Mouse (Mus musculus) layer of hippocampus, adult 9-11 months (tissue): ENCODE measurements around the gene Polr2l.
A peak's percentile ranks its signal among the peaks of the same experiment; 100 is the strongest.

Experiments
- DNase-seq: peaks from one replicate; pipeline ENCODE4 v3.0.0; 2022

Polr2l gene

GRCm38 (mm10) chr7:141484186-141485120 is 9.5 kb upstream of the Polr2l start:
- DNase-seq, result no peak

- no peak for DNase-seq
Measured at GRCm38 (mm10) chr7:141483114-141483653, 8.3 kb upstream of the Polr2l start.

- DNase-seq, result no peak
Measured at GRCm38 (mm10) chr7:141482531-141483024, 7.6 kb upstream of the Polr2l start.

- no peak for DNase-seq
Measured at GRCm38 (mm10) chr7:141481498-141482401, 6.8 kb upstream of the Polr2l start.

- peak; percentile 80 for DNase-seq
Measured at GRCm38 (mm10) chr7:141480842-141481497, 6.0 kb upstream of the Polr2l start.

- no peak for DNase-seq
Measured at GRCm38 (mm10) chr7:141478270-141478748, 3.4 kb upstream of the Polr2l start.

- DNase-seq, result no peak
Measured at GRCm38 (mm10) chr7:141477578-141478269, 2.8 kb upstream of the Polr2l start.

- DNase-seq, result no peak
Measured at GRCm38 (mm10) chr7:141476981-141477370, 2.0 kb upstream of the Polr2l start.

GRCm38 (mm10) chr7:141476226-141476980 is 1.5 kb upstream of the Polr2l start:
- peak; percentile 68 for DNase-seq

- no peak for DNase-seq
Measured at GRCm38 (mm10) chr7:141475805-141476158, 850 bp upstream of the Polr2l start.

- DNase-seq, result no peak
Measured at GRCm38 (mm10) chr7:141474160-141474559, 772 bp downstream of the Polr2l start.

- DNase-seq, result no peak
Measured at GRCm38 (mm10) chr7:141472763-141473162, 2.2 kb downstream of the Polr2l start.

GRCm38 (mm10) chr7:141472226-141472625 is 2.7 kb downstream of the Polr2l start:
- DNase-seq, result no peak

- DNase-seq, result no peak
Measured at GRCm38 (mm10) chr7:141471236-141471635, 3.7 kb downstream of the Polr2l start.

- DNase-seq, result no peak
Measured at GRCm38 (mm10) chr7:141470637-141470944, 4.3 kb downstream of the Polr2l start.

- DNase-seq, result no peak
Measured at GRCm38 (mm10) chr7:141469901-141470636, 4.9 kb downstream of the Polr2l start.

GRCm38 (mm10) chr7:141469352-141469751 is 5.6 kb downstream of the Polr2l start:
- DNase-seq, result no peak

- peak; percentile 70 for DNase-seq
Measured at GRCm38 (mm10) chr7:141468522-141469211, 6.3 kb downstream of the Polr2l start.

GRCm38 (mm10) chr7:141468164-141468521 is 6.8 kb downstream of the Polr2l start:
- DNase-seq, result no peak
